Mouse (Mus musculus) layer of hippocampus, postnatal 25 days (tissue): Measurements from ENCODE around the gene Gas2. TPM values are rescaled to one million over a fixed set of nuclear protein-coding genes. Genes with fewer than 3 reads are reported as not detected.
A peak's percentile ranks its signal among the peaks of the same experiment; 100 is the strongest.

ENCODE experiments used
- DNase-seq, 2 experiments: peaks; one replicate each; pipeline ENCODE4 v3.0.0; 2022; ENCODE audit warnings: mixed read lengths in 2 of 2, low spot score in 1 of 2; ENCODE audit errors: extremely low spot score in 1 of 2
- total RNA-seq, 2 experiments: library from RNA; stranded (reverse); gene quantifications; 2 replicates each; pipeline ENCODE4 v1.2.3; 2021

Gene Gas2
- 10 to 100 TPM; 16.5 to 19.9 TPM for total RNA-seq

- peak; percentile 75 to 93 for DNase-seq
Measured at GRCm38 (mm10) chr7:51861250-51862096, at the start of gene Gas2. Gene Gas2, plus strand, starts transcription at chr7:51862015.

GRCm38 (mm10) chr7:51815473-51816282 is 46.1 kb upstream of the Gas2 start:
- DNase-seq: no peak

DNA sequence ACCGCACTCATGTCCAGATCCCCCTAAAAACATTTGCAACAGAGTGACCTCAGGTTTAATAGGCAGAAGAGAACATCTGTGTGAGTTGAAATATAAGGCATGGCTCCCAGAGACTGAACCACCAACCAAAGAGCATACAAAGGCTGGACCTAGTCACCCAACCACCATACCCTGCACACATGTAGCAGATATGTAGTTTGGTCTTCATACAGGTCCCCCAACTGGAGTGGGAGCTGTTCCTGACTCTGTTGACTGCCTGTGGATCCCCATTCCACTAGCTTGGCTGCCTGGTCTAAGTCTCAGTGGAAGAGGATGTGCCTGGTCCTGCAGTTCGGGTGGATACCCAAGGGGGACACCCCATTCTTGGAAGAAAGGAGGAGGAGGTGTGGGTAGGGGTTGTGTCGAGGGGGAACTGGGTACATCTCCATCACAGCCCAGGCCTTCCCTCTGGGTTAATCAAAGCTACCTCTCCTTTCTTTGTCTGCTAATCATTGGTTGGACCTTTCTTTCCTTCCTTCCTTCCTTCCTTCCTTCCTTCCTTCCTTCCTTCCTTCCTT is 45.5 kb upstream of the Gas2 start:
- no peak for DNase-seq

DNA sequence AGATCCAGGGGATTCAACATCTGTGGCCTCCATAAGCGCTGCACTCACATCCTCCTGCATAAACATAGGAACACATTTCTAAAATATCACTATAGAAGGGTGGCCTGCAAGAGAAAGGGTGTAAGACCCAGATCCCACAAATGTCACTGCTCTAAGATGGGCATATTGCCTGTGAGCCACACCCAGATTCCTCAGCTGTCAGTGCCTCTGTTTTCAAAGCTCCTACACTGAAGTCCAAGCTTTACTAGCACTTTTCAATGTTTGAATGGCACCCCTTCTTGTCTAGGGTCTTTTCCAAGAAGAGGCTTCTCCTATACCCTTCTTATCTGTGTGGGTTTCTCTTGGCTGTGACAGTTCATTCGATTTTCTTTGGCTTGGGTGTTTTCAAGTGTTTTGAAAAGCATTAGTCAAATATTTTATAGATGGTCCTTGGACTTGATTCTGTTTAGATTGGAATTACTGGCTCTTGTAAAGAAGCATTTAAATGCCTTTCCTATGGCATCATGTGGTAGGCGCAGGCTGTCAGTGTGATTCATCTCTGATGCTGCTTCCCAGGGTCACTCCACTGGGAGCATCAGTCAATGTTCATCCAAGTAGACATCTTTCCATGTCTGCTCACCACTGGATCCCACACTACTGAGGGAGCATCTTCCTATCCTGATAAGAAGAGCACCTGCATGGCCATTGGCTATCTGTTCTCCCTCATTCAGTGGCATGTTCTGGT is 43.4 kb upstream of the Gas2 start:
- DNase-seq: no peak

- DNase-seq: no peak
Measured at GRCm38 (mm10) chr7:51819891-51820290, 41.9 kb upstream of the Gas2 start.

GRCm38 (mm10) chr7:51821467-51821866 is 40.3 kb upstream of the Gas2 start:
- no peak for DNase-seq

DNA sequence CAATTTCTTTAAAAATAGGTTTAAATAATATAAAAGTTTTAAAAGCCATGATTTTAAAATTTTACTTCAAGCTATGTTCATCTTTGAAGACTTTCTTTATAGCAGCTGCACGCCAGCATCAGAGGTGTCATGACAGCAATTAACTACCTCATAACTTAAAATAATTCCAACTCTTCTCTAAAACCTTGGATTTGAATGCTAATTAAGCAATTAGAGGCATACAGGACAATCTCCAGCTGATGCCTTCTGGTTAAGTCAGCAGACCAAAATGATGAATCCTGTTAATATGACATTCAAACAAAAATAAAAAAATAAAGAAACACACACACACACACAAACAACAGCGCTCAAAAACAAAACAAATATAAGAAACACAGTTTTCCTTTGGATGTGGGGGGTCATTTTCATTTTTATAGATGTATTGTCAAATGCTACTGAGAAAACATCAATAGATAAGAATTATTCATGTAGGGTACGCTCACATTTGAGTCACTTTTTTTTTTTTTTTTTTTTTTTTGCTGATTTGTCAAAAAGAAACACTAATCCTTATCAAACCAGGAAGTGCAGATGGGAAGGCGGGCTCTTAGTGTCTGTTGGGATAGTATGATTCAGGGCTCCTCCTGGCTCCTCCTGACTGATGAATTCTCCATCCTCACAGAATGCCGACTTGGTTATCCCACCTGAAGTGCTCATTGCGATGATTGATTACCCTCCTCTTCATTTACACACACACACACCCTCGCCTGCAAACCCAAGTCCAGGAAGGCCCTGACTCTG is 38.1 kb upstream of the Gas2 start:
- DNase-seq: no peak

DNA sequence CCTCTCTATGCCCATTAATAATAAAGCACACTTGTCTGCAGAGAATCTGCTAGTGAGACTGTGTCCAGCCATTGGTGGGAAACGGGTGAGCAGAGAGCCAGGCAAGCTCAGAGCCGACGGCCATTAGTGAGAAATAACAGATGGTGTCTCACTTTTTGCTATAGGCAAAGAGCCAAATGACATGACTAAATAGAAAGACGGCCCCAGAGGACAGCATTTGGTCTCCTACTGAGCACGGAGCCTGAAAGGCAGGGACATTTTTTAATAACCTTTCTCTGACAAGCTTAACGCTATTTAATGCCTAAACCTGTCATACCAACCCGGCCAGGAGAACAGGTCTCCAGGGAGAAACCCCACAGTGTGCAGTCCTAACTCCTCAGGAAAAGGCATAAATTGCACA is 29.9 kb upstream of the Gas2 start:
- no peak for DNase-seq

GRCm38 (mm10) chr7:51840515-51840914 is 21.3 kb upstream of the Gas2 start:
- DNase-seq: no peak

DNA sequence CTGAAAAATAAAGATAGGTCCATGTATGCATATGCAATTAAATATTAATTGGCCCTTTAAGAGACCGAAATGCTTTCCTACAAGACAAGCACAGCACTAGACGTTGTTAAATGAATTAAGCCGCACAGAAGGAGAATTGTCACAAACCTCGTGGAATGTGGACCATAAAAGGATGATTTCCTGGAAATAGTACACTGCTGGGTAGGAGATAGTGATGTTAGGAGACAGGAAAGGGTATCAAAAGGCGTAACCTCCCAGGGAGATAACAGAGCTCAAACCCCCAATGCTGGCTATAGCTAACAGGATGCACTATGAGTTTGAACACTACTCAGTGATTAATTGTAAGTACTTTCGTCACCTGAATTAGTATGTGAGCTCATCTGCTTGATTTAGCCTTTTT is 10.9 kb upstream of the Gas2 start:
- DNase-seq: no peak

DNA sequence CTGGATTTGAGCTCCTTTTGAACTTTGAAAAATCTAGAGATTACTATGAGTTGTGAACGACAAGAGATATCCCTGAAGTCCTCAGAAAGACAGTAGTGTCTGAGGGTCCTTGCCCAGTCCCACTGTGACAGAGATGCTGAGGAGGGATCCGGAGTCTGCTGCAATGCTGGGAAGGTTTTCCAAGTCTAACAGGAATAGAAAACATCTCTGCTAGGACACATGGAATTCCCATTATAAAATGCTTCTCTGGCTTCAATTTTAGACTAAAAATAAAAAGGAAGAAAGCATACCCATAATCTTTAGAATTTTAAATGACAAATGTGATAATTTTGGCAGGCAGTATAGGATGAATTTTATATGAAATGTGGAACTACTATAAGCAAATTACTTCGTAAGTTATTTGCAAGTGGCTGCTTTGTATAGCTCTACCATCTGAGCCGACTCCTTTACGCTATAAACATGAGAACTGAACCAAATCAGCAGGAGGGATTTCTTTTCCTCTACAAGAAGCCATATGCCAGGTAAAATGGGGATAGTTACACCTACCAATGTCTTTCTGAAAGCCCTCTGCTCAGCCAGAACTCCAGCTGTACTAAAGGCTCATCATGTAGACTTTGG is 9.8 kb upstream of the Gas2 start:
- no peak for DNase-seq

GRCm38 (mm10) chr7:51862097-51862492 is 280 bp downstream of the Gas2 start, which contains the start of gene Fancf:
Gene Fancf, minus strand, starts transcription at chr7:51862267.
- peak; percentile 98 to 99 for DNase-seq

DNA sequence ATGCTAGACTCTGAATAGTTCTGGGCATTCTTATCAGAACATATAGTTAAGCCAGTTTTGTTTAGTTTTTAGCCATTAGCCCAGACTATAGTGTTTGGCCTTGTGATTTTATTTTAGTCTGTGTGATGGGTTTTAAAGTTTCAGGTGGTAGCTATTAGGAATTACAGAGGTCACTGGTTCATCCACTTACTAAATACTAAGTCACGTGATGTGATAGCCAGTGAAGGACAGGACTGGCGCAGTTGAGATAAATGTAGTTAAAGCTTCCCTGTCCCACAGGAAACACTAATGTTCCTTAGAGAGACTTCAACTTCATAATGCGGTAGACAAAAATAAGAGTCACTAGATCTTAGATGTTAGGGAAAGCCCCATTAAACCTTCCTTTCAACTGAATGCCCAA is 1.0 kb downstream of the Gas2 start:
- DNase-seq: no peak

GRCm38 (mm10) chr7:51865336-51865735 is 3.5 kb downstream of the Gas2 start:
- no peak for DNase-seq

- no peak for DNase-seq
Measured at GRCm38 (mm10) chr7:51867983-51868382, 6.2 kb downstream of the Gas2 start.

DNA sequence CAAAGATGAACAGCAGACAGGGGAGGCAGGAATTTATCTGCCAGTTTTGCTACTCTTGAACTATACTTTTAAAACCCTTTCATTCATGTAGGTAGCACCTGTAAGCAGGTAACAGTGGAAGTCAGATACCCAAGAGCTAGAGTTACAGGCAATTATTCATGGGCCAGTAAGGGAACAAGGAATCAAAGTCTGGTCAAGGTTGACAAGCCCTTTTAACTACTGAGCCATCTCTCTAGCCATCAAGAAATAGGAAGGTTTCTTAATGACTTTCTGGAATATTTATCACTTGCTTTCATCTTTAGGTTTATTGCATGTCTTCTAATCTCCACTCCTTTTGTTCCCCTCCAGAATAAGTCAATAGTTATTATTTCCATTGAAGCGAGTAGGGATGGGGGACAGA is 10.2 kb downstream of the Gas2 start:
- DNase-seq: no peak

- no peak for DNase-seq
Measured at GRCm38 (mm10) chr7:51872597-51872996, 10.8 kb downstream of the Gas2 start.

DNA sequence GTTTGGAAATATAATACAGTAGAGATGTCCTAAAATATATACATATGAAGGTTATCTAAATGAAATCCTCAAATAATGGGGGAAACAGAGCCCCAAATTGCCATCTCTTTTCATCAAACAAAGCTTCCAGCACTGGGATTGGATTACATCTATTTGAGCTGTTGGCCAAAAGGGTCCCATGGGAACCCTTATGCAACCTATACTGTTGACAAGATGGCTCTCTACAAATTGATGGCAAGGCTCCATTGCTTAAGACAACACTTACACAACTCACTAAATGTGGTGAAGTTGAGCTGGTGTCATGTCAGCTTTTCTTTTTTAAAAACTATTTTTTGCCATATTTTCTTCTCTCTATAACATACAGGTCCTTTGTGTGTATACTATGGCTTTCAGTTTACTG is 14.5 kb downstream of the Gas2 start:
- DNase-seq: no peak

DNA sequence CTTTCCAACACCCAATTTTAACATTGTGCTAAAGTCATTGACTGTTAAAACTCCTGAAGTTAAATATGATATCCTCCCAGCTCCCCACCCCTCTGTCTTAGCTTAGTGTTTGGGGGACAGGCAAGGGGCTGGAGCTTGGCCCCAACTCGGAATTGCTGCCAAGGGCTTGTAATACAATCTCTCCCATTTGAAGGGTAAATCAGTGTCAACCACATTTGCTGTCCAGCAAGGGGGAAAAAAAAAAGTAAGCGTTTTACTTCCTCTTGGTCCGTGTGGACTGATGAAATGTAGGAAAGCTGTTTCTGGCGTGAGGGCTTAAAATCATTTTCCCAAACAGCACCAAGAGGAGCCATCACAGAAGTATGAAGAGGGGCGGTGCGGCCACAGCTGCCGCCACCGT is 16.9 kb downstream of the Gas2 start:
- DNase-seq: no peak
